Mouse (Mus musculus) limb, embryonic 14.5 days (tissue): Measurements from ENCODE around the gene Taf1b. TPM values are rescaled to one million over a fixed set of nuclear protein-coding genes. Genes with fewer than 3 reads are reported as not detected.

ENCODE experiments used
- ATAC-seq: fragments of 200-750 bp; cut with Nextera tagmentation; 2 replicates; pipeline ENCODE4 v1.8.0; 2017; ENCODE audit warnings: low read depth, moderate number of reproducible peaks, moderate TSS enrichment; ENCODE audit not compliant: low FRiP score
- DNase-seq: peaks from one replicate; pipeline ENCODE4 v3.0.0-alpha.2; 2015; ENCODE audit warnings: low spot score
- H3K27ac ChIP-seq: fragments of 300-500 bp; sonication (generic); replicated peaks from 2 replicates; pipeline ENCODE4 v1.5.1; 2014; ENCODE audit warnings: low read depth, mild to moderate bottlenecking, low read length, moderate library complexity, mixed read lengths
- H3K27me3 ChIP-seq: fragments of 300-500 bp; sonication (generic); 2 replicates; pipeline ENCODE4 v1.6.1; 2014; ENCODE audit warnings: low read length, mixed read lengths; ENCODE audit not compliant: control insufficient read depth, insufficient read depth
- H3K36me3 ChIP-seq: fragments of 300-500 bp; sonication (generic); 2 replicates; pipeline ENCODE4 v1.6.1; 2014; ENCODE audit warnings: mild to moderate bottlenecking, low read length, moderate library complexity, mixed read lengths; ENCODE audit not compliant: control insufficient read depth, insufficient read depth
- H3K4me1 ChIP-seq: fragments of 300-500 bp; sonication (generic); 2 replicates; pipeline ENCODE4 v1.6.1; 2014; ENCODE audit warnings: antibody characterized with exemption, low read length, mixed read lengths; ENCODE audit not compliant: control insufficient read depth, insufficient read depth
- H3K4me2 ChIP-seq: fragments of 300-500 bp; sonication (generic); replicated peaks from 2 replicates; pipeline ENCODE4 v1.6.1; 2014; ENCODE audit warnings: low read depth, mild to moderate bottlenecking, low read length, moderate library complexity; ENCODE audit not compliant: severe bottlenecking
- H3K4me3 ChIP-seq: fragments of 300-500 bp; sonication (generic); replicated peaks from 2 replicates; pipeline ENCODE4 v1.5.1; 2014; ENCODE audit warnings: low read length
- H3K9ac ChIP-seq: fragments of 300-500 bp; sonication (generic); 2 replicates; pipeline ENCODE4 v1.6.1; 2014; ENCODE audit warnings: mild to moderate bottlenecking, low read depth, low read length, moderate library complexity; ENCODE audit not compliant: severe bottlenecking
- H3K9me3 ChIP-seq: fragments of 300-500 bp; sonication (generic); 2 replicates; pipeline ENCODE4 v1.6.1; 2016; ENCODE audit warnings: low read length; ENCODE audit not compliant: control insufficient read depth
- POLR2A ChIP-seq: fragments of 200-500 bp; IDR thresholded peaks from 2 replicates; pipeline ENCODE4 v1.8.0; 2012; ENCODE audit warnings: inconsistent platforms, mild to moderate bottlenecking, moderate library complexity, borderline replicate concordance; ENCODE audit not compliant: insufficient read depth, insufficient read length; ENCODE audit errors: extremely low read depth
- WGBS: fragments of 180-500 bp; shearing (Covaris S2); extraction: QIAGEN DNeasy Blood & Tissue Kit; methylation state at CpG from one replicate; pipeline ENCODE4 v1.1.7; 2014; 5-methylcytosine and 5-hydroxymethylcytosine counted together
- polyA plus RNA-seq, 2 experiments: library from polyadenylated mRNA; depleted of rRNA in 1 of 2; stranded (reverse) in 1 of 2; unstranded in 1 of 2; fragments of >200 nt; fragmentation: Nextera tagmentation in 1 of 2; extraction: Ambion mirVana in 1 of 2; gene quantifications; 2 replicates each; pipeline versions ENCODE4 v1.2.1 to v1.2.3; 2012 to 2014

Taf1b gene
- polyA plus RNA-seq, 2 experiments = 19.5 to 28.0 TPM

DNA sequence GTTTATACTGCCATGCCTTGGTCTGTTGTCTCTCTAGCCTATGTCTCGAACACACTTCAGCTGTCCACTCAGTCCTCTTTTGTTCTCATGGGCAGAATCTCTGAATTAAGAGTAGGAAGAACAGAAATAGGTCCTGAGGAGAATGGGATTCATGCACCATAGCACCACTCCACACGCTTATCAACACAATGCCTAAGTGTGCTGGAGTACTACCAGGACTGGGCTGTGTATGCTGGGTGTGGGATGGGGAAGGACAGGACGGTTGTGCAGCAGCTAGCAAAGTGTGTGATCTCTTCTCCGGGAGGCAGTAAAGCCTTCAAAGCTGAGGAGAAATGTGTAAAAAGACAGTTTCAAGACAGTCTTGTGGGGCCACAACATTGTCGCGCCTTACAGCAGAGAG, 50.7 kb downstream of the Taf1b start:
- Histone ChIP-seq H3K36me3 (peaks cover 39% of the 10 kb centered on the region), H3K4me3 (no peak overlapping the region), H3K27me3 (no peaks in the 10 kb centered on the region), H3K4me2 (no peak overlapping the region), H3K27ac (no peak overlapping the region), H3K9me3 (no peaks in the 10 kb centered on the region), H3K4me1 (no peaks in the 10 kb centered on the region), H3K9ac (no peak overlapping the region)
- WGBS = 85% methylated on average over 6 of the region's 6 CpGs
- no peak for ATAC-seq
- DNase-seq = no peak
- no peak for TF ChIP-seq POLR2A

DNA sequence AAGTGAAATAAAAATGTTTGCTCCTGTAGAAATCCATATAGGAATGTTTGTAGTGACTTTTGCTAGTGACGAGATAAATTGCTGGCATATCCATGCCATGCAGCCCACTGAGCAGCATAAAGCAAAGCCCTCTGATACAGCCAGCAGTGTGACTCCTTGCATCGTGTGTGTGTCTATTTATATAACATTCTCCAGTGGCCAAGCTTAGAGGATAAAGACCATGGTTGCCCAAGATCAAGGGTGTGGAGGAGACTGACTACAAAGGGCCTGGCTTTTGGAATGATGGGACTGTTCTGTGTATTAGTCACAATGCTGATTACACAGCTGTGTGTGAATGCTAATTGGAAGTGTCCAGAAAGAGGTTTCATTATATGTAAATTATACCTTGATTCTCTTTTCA, 54.4 kb downstream of the Taf1b start:
- Histone ChIP-seq H3K4me2 (no peak overlapping the region), H3K36me3 (peaks cover 28% of the 10 kb centered on the region), H3K4me1 (no peaks in the 10 kb centered on the region), H3K27ac (no peak overlapping the region), H3K9ac (no peak overlapping the region), H3K9me3 (no peaks in the 10 kb centered on the region), H3K27me3 (no peaks in the 10 kb centered on the region), H3K4me3 (no peak overlapping the region)
- WGBS = 90% methylated on average over 2 of the region's 2 CpGs
- no peak for DNase-seq
- no peak for ATAC-seq
- TF ChIP-seq POLR2A = no peak

DNA sequence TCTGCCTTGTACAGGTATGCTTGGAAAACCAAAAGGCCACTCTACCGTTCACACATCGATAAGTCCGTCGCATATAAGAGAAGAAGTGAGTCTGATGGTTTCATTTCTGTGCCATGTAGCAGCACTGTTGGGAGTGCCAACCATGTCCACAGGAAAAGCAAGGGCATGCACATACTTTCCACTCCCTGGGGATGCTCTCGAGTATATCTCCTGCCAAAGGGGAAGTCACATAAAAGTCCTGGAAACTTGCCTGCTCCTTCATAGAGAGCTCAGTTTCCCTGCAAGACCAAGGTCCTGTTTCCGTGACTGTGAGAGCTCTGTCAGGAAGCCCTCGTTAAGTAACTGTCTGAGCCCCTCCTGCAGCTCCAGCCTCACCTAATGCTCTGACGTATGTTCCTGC, 57.8 kb downstream of the Taf1b start:
- H3K36me3 ChIP-seq = peaks cover 19% of the 10 kb centered on the region
- 68% methylated on average over 8 of the region's 8 CpGs for WGBS
- DNase-seq = no peak
- H3K27me3 ChIP-seq = no peaks in the 10 kb centered on the region
- TF ChIP-seq POLR2A = no peak
- ATAC-seq = no peak
- no peak overlapping the region for H3K4me3 ChIP-seq
- H3K4me1 ChIP-seq = no peaks in the 10 kb centered on the region
- no peaks in the 10 kb centered on the region for H3K9me3 ChIP-seq
- H3K27ac ChIP-seq = no peak overlapping the region
- H3K4me2 ChIP-seq = no peak overlapping the region
- H3K9ac ChIP-seq = no peak overlapping the region

DNA sequence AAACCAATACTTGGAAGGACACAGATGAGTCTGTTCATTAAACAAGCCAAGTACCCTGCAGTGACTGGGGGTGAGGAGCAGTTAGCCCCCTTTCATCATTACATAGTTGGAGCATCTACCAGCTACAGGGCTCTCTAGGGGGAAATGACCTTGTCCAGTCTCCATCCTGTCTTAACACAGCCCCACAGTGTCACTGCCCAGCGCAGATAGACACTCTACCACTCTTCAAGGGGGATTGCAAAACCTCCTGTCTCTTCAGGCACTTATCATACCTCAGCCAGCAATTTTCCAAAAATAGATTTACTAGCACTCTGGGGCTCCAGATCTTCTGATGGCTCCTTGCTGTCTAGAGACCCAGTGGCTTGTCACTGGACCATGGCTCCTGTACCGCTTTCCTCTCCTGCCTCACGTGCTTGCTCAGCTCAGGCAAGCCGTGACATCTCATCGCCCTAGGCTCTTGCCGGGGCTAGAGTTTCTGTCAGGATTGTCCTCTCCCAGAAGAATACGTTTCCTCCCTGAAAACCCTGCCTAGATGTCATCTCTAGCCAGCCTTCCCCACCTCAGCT, 65.3 kb downstream of the Taf1b start:
- no peak for DNase-seq
- H3K4me3 ChIP-seq = no peak overlapping the region
- H3K9ac ChIP-seq = no peak overlapping the region
- no peak overlapping the region for H3K27ac ChIP-seq
- H3K27me3 ChIP-seq = no peaks in the 10 kb centered on the region
- 84% methylated on average over 7 of the region's 7 CpGs for WGBS
- no peaks in the 10 kb centered on the region for H3K9me3 ChIP-seq
- ATAC-seq = no peak
- peaks cover 4% of the 10 kb centered on the region; the same call in 1 of the 2 replicates for H3K36me3 ChIP-seq
- no peaks in the 10 kb centered on the region for H3K4me1 ChIP-seq
- no peak for TF ChIP-seq POLR2A
- no peak overlapping the region for H3K4me2 ChIP-seq

DNA sequence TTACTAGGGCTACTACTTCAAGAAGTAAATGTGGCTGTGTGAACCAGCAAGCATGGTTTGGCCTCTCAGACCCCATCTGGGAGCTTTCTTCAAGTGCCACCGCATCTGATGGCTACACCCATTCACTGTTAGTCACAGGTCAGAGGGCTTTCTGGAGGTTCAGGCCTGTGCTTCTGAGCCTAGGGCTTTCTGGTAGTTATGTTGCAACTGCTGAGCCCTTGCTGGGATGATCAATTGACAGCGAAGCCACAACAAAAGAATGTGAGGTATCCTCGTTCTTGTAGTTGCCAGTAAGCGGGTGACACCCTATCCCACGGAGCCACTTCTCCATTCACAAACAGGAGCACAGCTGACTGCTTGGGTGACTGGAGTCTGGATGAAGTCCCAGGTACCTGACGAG, 67.2 kb downstream of the Taf1b start:
- H3K4me1 ChIP-seq = no peaks in the 10 kb centered on the region
- no peaks in the 10 kb centered on the region for H3K36me3 ChIP-seq
- H3K4me3 ChIP-seq = no peak overlapping the region
- no peak for TF ChIP-seq POLR2A
- H3K27me3 ChIP-seq = no peaks in the 10 kb centered on the region
- no peaks in the 10 kb centered on the region for H3K9me3 ChIP-seq
- H3K27ac ChIP-seq = no peak overlapping the region
- DNase-seq (no peak), ATAC-seq (no peak)
- no peak overlapping the region for H3K4me2 ChIP-seq
- H3K9ac ChIP-seq = no peak overlapping the region
- WGBS = 77% methylated on average over 6 of the region's 6 CpGs

DNA sequence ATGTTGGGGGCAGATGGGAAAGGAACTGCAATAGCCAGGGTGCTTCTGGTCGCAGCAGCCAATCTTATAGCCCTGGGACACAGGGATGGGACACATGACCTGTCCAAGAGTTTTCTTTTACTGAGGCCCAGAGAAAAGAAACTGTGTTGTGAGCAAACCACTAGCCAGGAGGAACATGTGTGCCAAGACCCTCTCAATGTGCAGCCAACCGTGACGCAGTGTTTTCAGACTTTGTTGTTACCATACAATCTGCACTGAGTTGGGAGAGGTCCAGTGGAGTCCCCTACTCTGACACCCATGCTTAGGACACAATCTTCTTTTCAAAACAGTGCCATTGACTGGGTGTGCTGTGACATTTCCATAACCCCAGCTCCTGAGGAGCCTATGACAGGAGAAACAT, 69.4 kb downstream of the Taf1b start:
- Histone ChIP-seq H3K9me3 (no peaks in the 10 kb centered on the region), H3K4me1 (peaks cover 3% of the 10 kb centered on the region; the same call in 1 of the 2 replicates), H3K27me3 (peaks cover 12% of the 10 kb centered on the region), H3K4me3 (no peak overlapping the region), H3K4me2 (no peak overlapping the region), H3K36me3 (no peaks in the 10 kb centered on the region), H3K27ac (no peak overlapping the region), H3K9ac (no peak overlapping the region)
- DNase-seq = no peak
- WGBS = 82% methylated on average over 3 of the region's 3 CpGs
- ATAC-seq = no peak
- TF ChIP-seq POLR2A = no peak
